Mouse (Mus musculus): Measurements from ENCODE around the gene Htra2. TPM values are rescaled to one million over a fixed set of nuclear protein-coding genes. Genes with fewer than 3 reads are reported as not detected.
A peak's percentile ranks its signal among the peaks of the same experiment; 100 is the strongest.

Htra2 gene
- polyA plus RNA-seq, 1 experiment from 2014 or later, result 45.9 TPM

- Histone ChIP-seq H3K36me3 (ENCODE audit: control insufficient read depth, insufficient read depth, low read length) (no peaks in the 10 kb centered on the region), H3K4me1 (ENCODE audit: control insufficient read depth, insufficient read depth, low read length) (no peaks in the 10 kb centered on the region), H3K27me3 (ENCODE audit: control insufficient read depth, insufficient read depth, low read length) (peaks cover 70% of the 10 kb centered on the region), H3K9me3 (ENCODE audit: control insufficient read depth, low read length) (no peaks in the 10 kb centered on the region), H3K4me2 (ENCODE audit: low read depth, low read length) (no peak overlapping the region), H3K27ac (ENCODE audit: low read depth, low read length) (no peak overlapping the region), H3K9ac (replicated peaks; ENCODE audit: low read depth, low read length) (no peak overlapping the region), H3K4me3 (ENCODE audit: low read depth, low read length) (no peak overlapping the region)
- no peak for ATAC-seq (ENCODE audit: low read depth)
- WGBS, result 54% methylated on average over 8 of the region's 8 CpGs
These were observed 10.9 kb upstream of the Htra2 start for GRCm38 (mm10) chr6:83065995-83066394.

GRCm38 (mm10) chr6:83058725-83059124 is 3.7 kb upstream of the Htra2 start:
- Histone ChIP-seq H3K9me3 (ENCODE audit: control insufficient read depth, low read length) (no peaks in the 10 kb centered on the region), H3K9ac (replicated peaks; ENCODE audit: low read depth, low read length) (no peak overlapping the region), H3K27ac (ENCODE audit: low read depth, low read length) (no peak overlapping the region), H3K36me3 (ENCODE audit: control insufficient read depth, insufficient read depth, low read length) (peaks cover 12% of the 10 kb centered on the region), H3K27me3 (ENCODE audit: control insufficient read depth, insufficient read depth, low read length) (peaks cover 13% of the 10 kb centered on the region; the same call in 1 of the 2 replicates), H3K4me2 (ENCODE audit: low read depth, low read length) (no peak overlapping the region), H3K4me1 (ENCODE audit: control insufficient read depth, insufficient read depth, low read length) (peaks cover 13% of the 10 kb centered on the region), H3K4me3 (ENCODE audit: low read depth, low read length) (no peak overlapping the region)
- WGBS, result 88% methylated on average over 2 of the region's 2 CpGs
- no peak for ATAC-seq (ENCODE audit: low read depth)

- WGBS, result 60% methylated on average over 3 of the region's 3 CpGs
These were observed 2.7 kb upstream of the Htra2 start, which contains the start of gene Dqx1 for GRCm38 (mm10) chr6:83057790-83058189. TSS of gene Dqx1 (plus strand) at chr6:83057844.

GRCm38 (mm10) chr6:83054074-83054851 is 810 bp downstream of the Htra2 start, which contains the start of gene Aup1:
TSS of gene Aup1 (plus strand) at chr6:83054521.
- Histone ChIP-seq H3K4me3 (ENCODE audit: low read depth, low read length) (peak within 1 kb of the TSS; percentile 77), H3K9ac (replicated peaks; ENCODE audit: low read depth, low read length) (peak within 1 kb of the TSS; percentile 74), H3K4me2 (ENCODE audit: low read depth, low read length) (peak within 1 kb of the TSS; percentile 95), H3K27me3 (ENCODE audit: control insufficient read depth, insufficient read depth, low read length) (no peaks in the 10 kb centered on the region), H3K4me1 (ENCODE audit: control insufficient read depth, insufficient read depth, low read length) (peaks cover 24% of the 10 kb centered on the region), H3K27ac (ENCODE audit: low read depth, low read length) (peak within 1 kb of the TSS; percentile 85), H3K9me3 (ENCODE audit: control insufficient read depth, low read length) (no peaks in the 10 kb centered on the region), H3K36me3 (ENCODE audit: control insufficient read depth, insufficient read depth, low read length) (peaks cover 18% of the 10 kb centered on the region)
- under 1% methylated on average over 64 of the region's 64 CpGs for WGBS
- ATAC-seq (ENCODE audit: low read depth), result peak; percentile 97

More at GRCm38 (mm10) chr6:83057790-83058189, 2.7 kb upstream of the Htra2 start, which contains the start of gene Dqx1:
- H3K4me3 ChIP-seq (ENCODE audit: low read depth, low read length), result no peak within 1 kb of the TSS
- no peak for ATAC-seq (ENCODE audit: low read depth)
- no peak within 1 kb of the TSS for H3K4me2 ChIP-seq (ENCODE audit: low read depth, low read length)
- H3K9me3 ChIP-seq (ENCODE audit: control insufficient read depth, low read length), result no peaks in the 10 kb centered on the region
- H3K9ac ChIP-seq (replicated peaks; ENCODE audit: low read depth, low read length), result no peak within 1 kb of the TSS
- peaks cover 12% of the 10 kb centered on the region for H3K36me3 ChIP-seq (ENCODE audit: control insufficient read depth, insufficient read depth, low read length)
- no peak within 1 kb of the TSS for H3K27ac ChIP-seq (ENCODE audit: low read depth, low read length)
- peaks cover 20% of the 10 kb centered on the region for H3K4me1 ChIP-seq (ENCODE audit: control insufficient read depth, insufficient read depth, low read length)
- 0 out of 2 replicates have a peak, but pooled peaks cover 5% of the 10 kb centered on the region for H3K27me3 ChIP-seq (ENCODE audit: control insufficient read depth, insufficient read depth, low read length)

GRCm38 (mm10) chr6:83053136-83053960 is 1.7 kb downstream of the Htra2 start:
- Histone ChIP-seq H3K9ac (replicated peaks; ENCODE audit: low read depth, low read length) (peak overlapping the region; percentile 74), H3K27me3 (ENCODE audit: control insufficient read depth, insufficient read depth, low read length) (no peaks in the 10 kb centered on the region), H3K9me3 (ENCODE audit: control insufficient read depth, low read length) (no peaks in the 10 kb centered on the region), H3K27ac (ENCODE audit: low read depth, low read length) (peak overlapping the region; percentile 85), H3K4me3 (ENCODE audit: low read depth, low read length) (peak overlapping the region; percentile 77), H3K4me1 (ENCODE audit: control insufficient read depth, insufficient read depth, low read length) (peaks cover 24% of the 10 kb centered on the region), H3K36me3 (ENCODE audit: control insufficient read depth, insufficient read depth, low read length) (peaks cover 18% of the 10 kb centered on the region), H3K4me2 (ENCODE audit: low read depth, low read length) (peak overlapping the region; percentile 95)
- ATAC-seq (ENCODE audit: low read depth), result 0 out of 2 replicates have a peak, but pooled peaks have one; percentile 4
- WGBS, result 3% methylated on average over 26 of the region's 26 CpGs

GRCm38 (mm10) chr6:83049367-83049766 is 5.7 kb downstream of the Htra2 start:
- H3K4me1 ChIP-seq (ENCODE audit: control insufficient read depth, insufficient read depth, low read length), result peaks cover 11% of the 10 kb centered on the region
- H3K9me3 ChIP-seq (ENCODE audit: control insufficient read depth, low read length), result no peaks in the 10 kb centered on the region
- no peak for ATAC-seq (ENCODE audit: low read depth)
- no peak overlapping the region for H3K27ac ChIP-seq (ENCODE audit: low read depth, low read length)
- H3K4me3 ChIP-seq (ENCODE audit: low read depth, low read length), result no peak overlapping the region
- peaks cover 6% of the 10 kb centered on the region; the same call in 1 of the 2 replicates for H3K36me3 ChIP-seq (ENCODE audit: control insufficient read depth, insufficient read depth, low read length)
- WGBS, result 72% methylated on average over 10 of the region's 10 CpGs
- no peaks in the 10 kb centered on the region for H3K27me3 ChIP-seq (ENCODE audit: control insufficient read depth, insufficient read depth, low read length)
- no peak overlapping the region for H3K4me2 ChIP-seq (ENCODE audit: low read depth, low read length)
- no peak overlapping the region for H3K9ac ChIP-seq (replicated peaks; ENCODE audit: low read depth, low read length)

- Histone ChIP-seq H3K27me3 (ENCODE audit: control insufficient read depth, insufficient read depth, low read length) (no peaks in the 10 kb centered on the region), H3K9me3 (ENCODE audit: control insufficient read depth, low read length) (no peaks in the 10 kb centered on the region), H3K4me3 (ENCODE audit: low read depth, low read length) (no peak overlapping the region), H3K27ac (ENCODE audit: low read depth, low read length) (no peak overlapping the region), H3K36me3 (ENCODE audit: control insufficient read depth, insufficient read depth, low read length) (no peaks in the 10 kb centered on the region), H3K4me1 (ENCODE audit: control insufficient read depth, insufficient read depth, low read length) (no peaks in the 10 kb centered on the region), H3K4me2 (ENCODE audit: low read depth, low read length) (no peak overlapping the region), H3K9ac (replicated peaks; ENCODE audit: low read depth, low read length) (no peak overlapping the region)
- no peak for ATAC-seq (ENCODE audit: low read depth)
- WGBS, result 73% methylated on average over 9 of the region's 9 CpGs
These were observed 10.3 kb downstream of the Htra2 start for GRCm38 (mm10) chr6:83044742-83045141.

GRCm38 (mm10) chr6:83043993-83044392 is 11.1 kb downstream of the Htra2 start:
- Histone ChIP-seq H3K27ac (ENCODE audit: low read depth, low read length) (no peak overlapping the region), H3K9me3 (ENCODE audit: control insufficient read depth, low read length) (no peaks in the 10 kb centered on the region), H3K4me1 (ENCODE audit: control insufficient read depth, insufficient read depth, low read length) (no peaks in the 10 kb centered on the region), H3K4me3 (ENCODE audit: low read depth, low read length) (no peak overlapping the region), H3K36me3 (ENCODE audit: control insufficient read depth, insufficient read depth, low read length) (no peaks in the 10 kb centered on the region), H3K4me2 (ENCODE audit: low read depth, low read length) (no peak overlapping the region), H3K9ac (replicated peaks; ENCODE audit: low read depth, low read length) (no peak overlapping the region), H3K27me3 (ENCODE audit: control insufficient read depth, insufficient read depth, low read length) (no peaks in the 10 kb centered on the region)
- WGBS, result 96% methylated on average over 5 of the region's 5 CpGs
- no peak for ATAC-seq (ENCODE audit: low read depth)

All from neural tube, embryonic 14.5 days (tissue).